Mouse (Mus musculus): ENCODE measurements at regions not wholly inside any gene's neighbourhood (a gene's known extent, or its start where the extent isn't known, plus 50 kb on each side); places are given as distances from the start of the nearest gene placed in this dataset.

DNA sequence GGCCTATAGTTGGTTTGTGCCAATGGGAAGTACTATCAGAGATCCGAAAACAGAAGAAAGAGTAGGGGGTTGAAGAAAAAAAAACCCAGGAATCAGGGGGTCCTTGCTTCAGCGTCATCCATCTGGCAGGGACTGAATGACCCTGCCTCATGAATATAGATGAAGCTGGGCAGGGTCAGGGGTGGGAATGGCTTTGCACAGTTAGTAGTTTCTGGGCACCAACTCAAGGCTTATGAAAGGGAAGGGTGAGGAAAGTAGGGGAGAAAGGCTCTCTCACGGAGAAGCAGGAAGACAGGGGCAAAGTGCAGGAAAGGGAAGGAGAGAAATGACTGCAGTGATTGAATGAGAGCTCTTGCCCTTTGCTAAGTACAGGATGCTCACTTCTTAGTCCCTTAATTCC is 451.3 kb upstream of the Gm6657 start:
- no peaks in the 10 kb centered on the region for H3K27me3 ChIP-seq (replicated peaks)
- no peaks in the 10 kb centered on the region for H3K4me1 ChIP-seq
- TF ChIP-seq FLI1 (IDR thresholded peaks at IDR 0.05; ENCODE audit: low read length) (no peak), GATA1 (IDR thresholded peaks at IDR 0.05; ENCODE audit: borderline replicate concordance, low read length) (no peak)
- no peaks in the 10 kb centered on the region for H3K36me3 ChIP-seq (replicated peaks; ENCODE audit: low read length)
- peaks cover 2% of the 10 kb centered on the region; the same call in 1 of the 2 replicates for H3K9me3 ChIP-seq
- no peak overlapping the region for H3K4me3 ChIP-seq (replicated peaks)

DNA sequence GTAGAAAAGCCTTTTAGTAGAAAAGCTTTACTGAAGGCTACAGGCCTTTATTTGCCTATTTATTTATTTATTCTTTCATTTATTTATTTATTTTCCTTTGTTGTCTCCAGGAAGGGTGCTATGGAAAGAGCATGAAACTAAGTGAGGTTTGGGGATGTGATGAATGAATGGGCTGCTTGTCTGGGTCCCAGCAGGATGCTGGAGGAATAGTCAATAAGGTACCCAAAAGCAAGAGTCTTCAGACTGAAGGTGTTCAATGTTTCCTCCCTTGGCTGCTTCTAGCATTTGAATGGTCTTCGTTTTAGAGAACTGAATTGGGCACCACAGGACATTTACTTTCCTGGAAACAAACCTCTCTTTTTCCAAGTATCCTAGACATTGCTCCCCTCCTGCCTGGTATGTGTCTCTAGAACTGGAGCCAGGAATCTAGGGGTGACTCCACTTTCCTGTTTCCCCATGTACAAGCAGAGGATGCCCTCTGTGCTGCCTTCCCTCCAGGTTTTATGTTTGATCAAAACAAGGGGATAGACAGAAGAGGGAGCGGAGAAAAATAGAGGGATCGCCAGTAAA is 444.5 kb upstream of the Gm6657 start:
- Histone ChIP-seq H3K4me3 (replicated peaks) (no peak overlapping the region), H3K27me3 (replicated peaks) (peaks cover 2% of the 10 kb centered on the region), H3K9me3 (peaks cover 19% of the 10 kb centered on the region), H3K36me3 (replicated peaks; ENCODE audit: low read length) (no peaks in the 10 kb centered on the region), H3K4me1 (no peaks in the 10 kb centered on the region)
- TF ChIP-seq FLI1 (IDR thresholded peaks at IDR 0.05; ENCODE audit: low read length) (no peak), GATA1 (IDR thresholded peaks at IDR 0.05; ENCODE audit: borderline replicate concordance, low read length) (no peak)

DNA sequence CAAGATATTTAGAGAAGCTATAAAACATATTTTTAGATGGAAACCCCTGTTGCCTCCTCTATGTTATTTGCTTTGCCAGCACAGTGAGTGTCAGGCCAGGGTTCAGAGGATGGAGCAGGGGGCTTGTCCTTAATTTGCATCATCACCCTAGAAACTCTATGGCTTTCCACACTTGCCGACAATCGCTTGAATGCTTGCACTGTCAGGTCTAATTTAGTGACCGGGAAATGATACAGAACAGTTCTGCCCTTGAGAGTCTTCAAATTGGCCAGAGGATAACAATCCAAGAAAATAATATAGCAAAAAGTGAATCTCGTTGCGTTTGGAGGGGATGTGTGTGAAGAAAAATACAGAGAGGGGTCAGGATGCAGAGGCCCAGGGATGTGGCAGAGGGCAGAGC is 441.9 kb upstream of the Gm6657 start:
- no peaks in the 10 kb centered on the region for H3K36me3 ChIP-seq (replicated peaks; ENCODE audit: low read length)

DNA sequence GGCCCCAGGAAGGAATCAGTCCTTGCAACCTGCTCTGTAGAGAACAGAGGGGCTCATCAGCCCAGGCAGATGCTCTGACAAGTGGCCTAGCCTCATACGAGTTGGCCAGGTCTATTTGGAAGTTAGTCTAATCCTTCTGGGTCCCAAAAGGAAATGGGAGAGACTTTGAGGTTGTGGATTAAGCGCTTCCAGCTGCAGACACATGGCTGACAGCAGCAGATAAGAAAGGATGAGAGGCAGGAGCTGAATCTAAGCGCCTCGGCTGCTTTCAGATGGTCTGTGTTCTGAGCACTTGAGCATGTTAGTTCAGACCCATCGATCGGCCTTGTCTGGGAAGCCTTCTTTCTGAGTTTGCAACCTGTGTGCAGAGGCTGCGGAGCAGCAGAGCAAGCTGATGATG is 438.0 kb upstream of the Gm6657 start:
- TF ChIP-seq GATA1 (IDR thresholded peaks at IDR 0.05; ENCODE audit: borderline replicate concordance, low read length) = no peak
- no peak for TF ChIP-seq FLI1 (IDR thresholded peaks at IDR 0.05; ENCODE audit: low read length)
- H3K4me1 ChIP-seq = no peaks in the 10 kb centered on the region
- H3K27me3 ChIP-seq (replicated peaks) = peaks cover 2% of the 10 kb centered on the region
- peaks cover 11% of the 10 kb centered on the region; the same call in 1 of the 2 replicates for H3K9me3 ChIP-seq
- no peaks in the 10 kb centered on the region for H3K36me3 ChIP-seq (replicated peaks; ENCODE audit: low read length)
- H3K4me3 ChIP-seq (replicated peaks) = no peak overlapping the region

More for the DNA sequence above, 441.9 kb upstream of the Gm6657 start:
- Histone ChIP-seq H3K27me3 (replicated peaks) (peaks cover 2% of the 10 kb centered on the region), H3K4me1 (no peaks in the 10 kb centered on the region), H3K9me3 (peaks cover 19% of the 10 kb centered on the region), H3K4me3 (replicated peaks) (no peak overlapping the region)
- TF ChIP-seq FLI1 (IDR thresholded peaks at IDR 0.05; ENCODE audit: low read length) = no peak
- TF ChIP-seq GATA1 (IDR thresholded peaks at IDR 0.05; ENCODE audit: borderline replicate concordance, low read length) = no peak

DNA sequence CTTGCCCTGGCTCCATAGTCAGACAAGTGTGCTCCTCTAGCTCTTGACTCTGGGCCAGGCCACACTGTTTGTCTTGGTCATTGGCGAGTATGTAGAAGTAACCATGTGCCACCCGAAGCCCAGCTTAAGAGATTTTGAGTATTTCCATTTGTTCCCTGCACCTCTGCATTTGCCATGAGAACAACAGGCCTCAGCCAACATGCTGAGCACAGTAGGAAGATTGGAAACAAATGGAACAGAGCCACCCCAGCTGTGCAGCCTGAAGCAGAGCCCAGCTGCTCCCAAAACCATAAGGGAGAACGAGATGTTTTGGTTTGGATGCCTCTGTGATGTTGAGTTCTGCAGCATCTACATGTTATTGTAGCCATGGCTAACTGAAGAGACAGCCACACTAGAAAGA is 433.1 kb upstream of the Gm6657 start:
- Histone ChIP-seq H3K4me1 (no peaks in the 10 kb centered on the region), H3K27me3 (replicated peaks) (no peaks in the 10 kb centered on the region), H3K4me3 (replicated peaks) (no peak overlapping the region), H3K36me3 (replicated peaks; ENCODE audit: low read length) (no peaks in the 10 kb centered on the region), H3K9me3 (0 out of 2 replicates have a peak, but pooled peaks cover 3% of the 10 kb centered on the region)
- no peak for TF ChIP-seq FLI1 (IDR thresholded peaks at IDR 0.05; ENCODE audit: low read length)
- no peak for TF ChIP-seq GATA1 (IDR thresholded peaks at IDR 0.05; ENCODE audit: borderline replicate concordance, low read length)

DNA sequence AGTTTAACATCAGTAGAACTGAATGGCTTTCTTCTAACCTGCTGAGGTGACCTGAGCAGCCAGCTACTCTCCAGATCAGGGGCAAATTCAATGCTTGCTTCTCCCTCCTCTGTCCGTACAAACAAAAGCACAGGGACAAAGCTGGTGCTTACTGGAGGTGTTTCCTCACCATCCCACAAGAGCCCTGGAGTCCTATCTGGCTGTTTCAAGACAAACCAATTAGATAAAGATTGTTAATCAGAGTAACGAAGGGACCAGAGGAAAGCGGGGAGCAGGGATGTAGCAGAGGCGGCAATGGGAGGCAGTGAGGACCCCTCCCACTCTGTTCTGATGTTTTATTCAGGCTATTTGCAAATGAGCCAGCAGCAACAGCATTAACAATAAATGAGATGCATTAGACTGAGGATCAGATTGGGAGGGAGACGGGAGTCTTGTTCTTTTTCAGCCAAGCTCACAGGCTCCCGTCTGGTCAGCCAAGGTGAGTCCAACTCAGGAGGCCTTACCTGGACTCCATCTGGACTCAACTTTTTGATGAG is 418.0 kb upstream of the Gm6657 start:
- no peaks in the 10 kb centered on the region for H3K36me3 ChIP-seq (replicated peaks; ENCODE audit: low read length)
- TF ChIP-seq GATA1 (IDR thresholded peaks at IDR 0.05; ENCODE audit: borderline replicate concordance, low read length) = no peak
- TF ChIP-seq FLI1 (IDR thresholded peaks at IDR 0.05; ENCODE audit: low read length) = no peak
- no peaks in the 10 kb centered on the region for H3K27me3 ChIP-seq (replicated peaks)
- H3K4me3 ChIP-seq (replicated peaks) = no peak overlapping the region
- H3K9me3 ChIP-seq = no peaks in the 10 kb centered on the region
- H3K4me1 ChIP-seq = no peaks in the 10 kb centered on the region

DNA sequence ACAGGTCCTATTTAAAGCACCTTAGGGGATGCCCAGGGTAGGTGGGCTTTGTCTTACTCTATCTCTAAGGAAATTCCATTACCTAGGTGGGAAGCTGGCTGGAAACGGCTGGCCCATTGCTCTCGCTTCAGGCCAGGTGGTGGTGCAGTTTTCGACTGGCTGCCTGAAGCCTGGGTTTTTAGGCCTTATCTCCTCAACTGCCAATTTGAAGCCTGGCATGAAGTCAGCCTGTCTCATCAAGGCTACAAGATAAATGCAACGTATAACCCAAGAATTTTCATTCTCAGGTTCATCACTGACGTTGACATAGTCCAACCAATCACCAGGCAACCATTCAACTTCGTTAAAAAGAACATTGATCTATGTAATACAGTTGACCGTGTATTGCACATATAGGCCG is 417.3 kb upstream of the Gm6657 start:
- Histone ChIP-seq H3K4me3 (replicated peaks) (no peak overlapping the region), H3K27me3 (replicated peaks) (no peaks in the 10 kb centered on the region), H3K9me3 (no peaks in the 10 kb centered on the region), H3K36me3 (replicated peaks; ENCODE audit: low read length) (no peaks in the 10 kb centered on the region), H3K4me1 (no peaks in the 10 kb centered on the region)
- TF ChIP-seq FLI1 (IDR thresholded peaks at IDR 0.05; ENCODE audit: low read length) (no peak), GATA1 (IDR thresholded peaks at IDR 0.05; ENCODE audit: borderline replicate concordance, low read length) (no peak)

DNA sequence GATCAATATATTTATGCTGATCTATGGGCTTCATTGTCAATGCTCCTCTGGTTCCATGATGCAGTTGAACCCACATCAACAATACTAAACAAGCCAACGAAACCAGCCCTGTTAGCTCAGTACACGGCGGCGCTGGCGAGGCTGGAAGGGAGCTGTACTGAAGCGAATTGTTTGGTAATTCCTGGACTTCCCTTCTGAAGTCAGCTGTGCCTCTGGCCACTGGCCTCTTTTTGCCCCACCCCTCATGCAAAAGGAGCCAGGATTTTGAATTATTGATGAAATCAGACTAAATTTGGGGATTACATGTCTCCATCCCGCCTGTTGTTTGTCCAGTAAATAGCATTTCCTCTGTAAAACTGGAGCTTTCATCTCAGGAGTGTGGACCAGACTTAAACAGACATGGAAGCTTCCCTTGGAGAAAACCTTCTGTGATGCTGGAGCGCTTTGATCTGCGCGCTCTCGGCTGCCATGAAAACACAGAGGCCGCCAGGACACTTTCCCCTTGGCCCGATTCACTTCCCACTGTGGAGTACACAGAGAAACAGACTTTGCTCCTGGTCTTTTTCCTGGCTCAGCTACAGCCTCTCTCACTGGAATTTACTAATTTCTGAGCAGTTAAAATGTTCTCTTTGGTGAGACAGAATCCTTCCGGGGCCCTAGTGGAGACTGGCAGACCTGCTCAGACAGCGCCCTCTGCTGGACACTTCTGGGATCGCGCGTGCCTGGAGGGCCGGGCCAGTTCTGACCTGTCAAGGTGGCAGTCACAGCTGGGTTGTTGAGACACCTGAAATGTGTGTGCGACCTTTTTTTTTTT is 412.9 kb upstream of the Gm6657 start:
- no peak for TF ChIP-seq FLI1 (IDR thresholded peaks at IDR 0.05; ENCODE audit: low read length)
- Histone ChIP-seq H3K4me1 (no peaks in the 10 kb centered on the region), H3K27me3 (replicated peaks) (no peaks in the 10 kb centered on the region), H3K4me3 (replicated peaks) (no peak overlapping the region), H3K36me3 (replicated peaks; ENCODE audit: low read length) (no peaks in the 10 kb centered on the region), H3K9me3 (no peaks in the 10 kb centered on the region)

DNA sequence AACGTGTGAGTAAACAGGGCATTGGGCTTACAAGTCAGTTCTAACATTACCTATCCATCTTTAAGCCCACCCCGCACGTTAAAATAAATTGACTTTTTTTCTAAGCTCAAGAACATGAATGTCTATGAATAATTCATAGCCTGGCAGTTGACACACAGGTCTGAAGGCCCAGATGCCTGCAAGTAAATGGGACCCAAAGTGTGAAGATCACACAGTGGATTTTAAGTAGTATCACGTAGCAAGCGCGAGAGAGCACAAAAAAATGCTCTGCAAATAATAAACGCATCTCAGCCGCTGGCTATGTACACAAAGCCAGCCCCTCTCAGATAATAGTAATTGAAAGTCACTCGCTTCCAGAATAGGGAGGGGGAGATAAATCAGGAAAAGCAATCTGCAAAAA is 410.1 kb upstream of the Gm6657 start:
- Histone ChIP-seq H3K4me1 (0 out of 2 replicates have a peak, but pooled peaks cover 4% of the 10 kb centered on the region), H3K9me3 (no peaks in the 10 kb centered on the region), H3K36me3 (replicated peaks; ENCODE audit: low read length) (no peaks in the 10 kb centered on the region), H3K27me3 (replicated peaks) (no peaks in the 10 kb centered on the region), H3K4me3 (replicated peaks) (no peak overlapping the region)
- TF ChIP-seq GATA1 (IDR thresholded peaks at IDR 0.05; ENCODE audit: borderline replicate concordance, low read length) = no peak
- no peak for TF ChIP-seq FLI1 (IDR thresholded peaks at IDR 0.05; ENCODE audit: low read length)

DNA sequence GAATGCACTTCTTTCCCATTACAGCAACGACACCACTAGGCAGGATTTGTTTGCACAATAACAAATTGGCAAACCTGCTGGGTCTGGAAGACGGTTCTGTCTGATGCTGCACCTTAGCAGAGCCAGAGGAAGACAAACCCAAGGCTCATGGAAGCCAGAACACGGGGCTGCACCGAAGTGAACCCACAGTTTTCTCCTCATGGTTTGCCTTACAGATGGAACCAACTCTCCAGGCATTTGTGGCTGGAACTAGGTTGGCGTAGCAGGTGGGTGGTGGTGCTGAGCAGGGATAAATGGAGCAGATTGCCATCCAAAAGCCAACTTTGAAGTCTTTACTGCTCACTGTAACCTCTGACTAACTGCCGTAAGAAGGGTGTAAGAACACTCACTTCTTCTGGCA is 408.4 kb upstream of the Gm6657 start:
- Histone ChIP-seq H3K4me1 (0 out of 2 replicates have a peak, but pooled peaks cover 4% of the 10 kb centered on the region), H3K9me3 (no peaks in the 10 kb centered on the region), H3K27me3 (replicated peaks) (peaks cover 7% of the 10 kb centered on the region), H3K4me3 (replicated peaks) (no peak overlapping the region), H3K36me3 (replicated peaks; ENCODE audit: low read length) (no peaks in the 10 kb centered on the region)
- TF ChIP-seq FLI1 (IDR thresholded peaks at IDR 0.05; ENCODE audit: low read length) = no peak
- TF ChIP-seq GATA1 (IDR thresholded peaks at IDR 0.05; ENCODE audit: borderline replicate concordance, low read length) = no peak

Data from megakaryocyte, embryonic 14.5 days (primary cell).